Mouse (Mus musculus): ENCODE results near the gene Fhdc1.

Gene Fhdc1

DNA sequence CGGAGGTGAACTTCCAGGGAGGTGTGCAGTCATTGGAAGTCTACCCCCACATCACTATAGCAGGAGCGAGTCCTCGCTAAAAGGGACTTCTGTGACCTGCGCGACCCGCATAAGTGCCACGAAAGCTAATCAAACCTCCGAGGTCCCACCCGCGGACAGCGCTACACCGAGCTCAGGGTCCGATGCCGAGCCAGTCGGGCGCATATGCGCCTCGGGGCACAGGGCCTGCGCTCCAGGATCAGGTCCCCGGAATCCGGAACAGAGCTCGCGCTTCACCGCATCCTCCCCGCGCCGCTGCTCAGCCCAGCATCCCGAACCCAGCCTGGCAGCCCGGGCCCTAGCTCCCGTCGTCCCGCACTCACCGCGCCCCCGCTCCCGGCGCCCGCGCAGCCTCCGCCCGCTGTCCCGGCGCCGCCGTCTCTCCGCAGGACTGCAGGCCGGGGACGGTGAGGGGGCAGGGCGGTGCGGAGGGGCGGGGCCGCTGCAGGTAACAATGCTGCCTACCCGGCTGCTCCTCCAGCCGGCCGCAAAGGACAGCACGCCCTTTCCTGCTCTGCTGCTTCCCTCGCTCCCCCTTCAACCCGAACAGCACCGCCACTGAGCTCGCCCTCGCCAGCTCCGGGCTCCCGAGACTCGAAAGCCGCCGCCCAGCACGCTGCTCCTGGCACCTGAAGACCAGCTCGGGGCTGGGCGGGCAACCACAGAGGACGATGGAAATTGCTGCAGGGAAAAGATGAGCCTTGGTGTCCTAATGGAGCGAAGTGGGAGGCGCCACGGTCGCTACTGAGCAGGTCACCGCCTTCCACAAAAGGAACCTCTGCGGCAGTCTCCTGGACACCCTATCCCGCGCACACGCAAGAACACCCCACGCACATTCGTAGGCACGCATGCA, at the start of gene Fhdc1:
Gene Fhdc1, minus strand, starts transcription at position 424 of the 892 bp plus-strand sequence.
- in situ Hi-C loops (cut with MboI; ENCODE audit: low pct_unique_long_range_greater_than_20kb in 1 of 2, low sequenced_read_pairs in 2 of 2, unreplicated experiment in 1 of 2) = no loop called here

DNA sequence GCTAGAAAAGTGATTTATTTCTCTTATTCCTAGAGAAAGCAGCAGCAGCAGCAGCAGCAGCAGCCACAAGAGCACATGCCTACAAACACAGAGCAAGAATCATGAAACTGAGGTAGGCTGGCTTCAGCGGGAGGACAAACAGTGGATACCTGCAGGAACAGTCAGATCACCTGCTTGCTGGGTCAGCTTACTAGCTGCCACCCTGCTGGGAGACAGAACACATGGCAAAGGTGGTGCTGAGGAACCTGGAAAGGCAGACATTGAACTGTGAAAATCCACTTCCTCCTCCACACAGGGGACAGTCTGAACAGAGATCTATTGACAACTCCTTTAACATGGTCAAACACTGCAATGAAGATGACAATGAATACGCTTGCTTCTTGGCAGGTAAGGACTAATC, 48.8 kb upstream of the Fhdc1 start:
- in situ Hi-C loops (cut with MboI; ENCODE audit: low pct_unique_long_range_greater_than_20kb in 1 of 2, low sequenced_read_pairs in 2 of 2, unreplicated experiment in 1 of 2) = loop anchor here in 1 of 2 experiments (25.0 kb wide), 1 partner anchor 342 kb away; no protein-coding TSS in a partner anchor

DNA sequence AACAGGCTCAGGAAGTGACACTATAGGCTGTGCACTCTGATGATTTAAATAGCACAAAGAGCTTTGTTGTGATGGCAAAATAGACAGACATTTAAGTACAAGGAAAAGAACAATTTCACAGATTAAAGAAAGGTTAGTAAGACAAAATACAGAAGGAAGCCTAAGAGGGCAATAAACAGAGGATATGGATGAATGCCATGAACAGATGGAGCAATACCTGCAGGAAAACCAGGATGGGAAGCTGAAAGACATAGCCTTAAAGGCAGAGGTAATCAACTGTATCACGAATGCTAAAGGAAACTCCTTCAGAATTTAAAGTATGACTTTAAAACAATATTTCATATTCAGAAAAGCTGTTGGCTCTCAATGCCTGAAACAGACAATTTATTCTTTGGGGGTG, 44.7 kb upstream of the Fhdc1 start:
- in situ Hi-C loops (cut with MboI; ENCODE audit: low pct_unique_long_range_greater_than_20kb in 1 of 2, low sequenced_read_pairs in 2 of 2, unreplicated experiment in 1 of 2) = loop anchor here in 1 of 2 experiments (25.0 kb wide), 1 partner anchor 338 kb away; no protein-coding TSS in a partner anchor

DNA sequence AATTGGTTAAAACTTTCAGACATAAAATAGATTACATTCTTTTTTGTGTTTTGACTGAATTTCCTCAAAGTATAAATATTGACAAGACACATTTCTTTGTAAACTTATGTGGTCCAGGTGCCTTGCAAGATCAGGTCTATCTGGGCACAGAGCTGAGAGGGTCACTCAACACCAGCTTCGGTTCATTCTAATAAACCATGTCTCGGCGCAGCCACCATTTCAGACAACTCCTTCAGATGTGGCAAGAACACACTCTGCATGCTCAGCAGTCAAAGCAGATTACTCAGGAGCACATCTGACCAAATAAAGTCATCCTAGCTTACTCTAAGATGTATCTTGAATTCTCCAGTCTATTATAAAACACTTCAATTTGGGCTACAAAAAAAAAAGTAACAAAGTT, 35.9 kb upstream of the Fhdc1 start:
- in situ Hi-C loops (cut with MboI; ENCODE audit: low pct_unique_long_range_greater_than_20kb in 1 of 2, low sequenced_read_pairs in 2 of 2, unreplicated experiment in 1 of 2) = no loop called here

DNA sequence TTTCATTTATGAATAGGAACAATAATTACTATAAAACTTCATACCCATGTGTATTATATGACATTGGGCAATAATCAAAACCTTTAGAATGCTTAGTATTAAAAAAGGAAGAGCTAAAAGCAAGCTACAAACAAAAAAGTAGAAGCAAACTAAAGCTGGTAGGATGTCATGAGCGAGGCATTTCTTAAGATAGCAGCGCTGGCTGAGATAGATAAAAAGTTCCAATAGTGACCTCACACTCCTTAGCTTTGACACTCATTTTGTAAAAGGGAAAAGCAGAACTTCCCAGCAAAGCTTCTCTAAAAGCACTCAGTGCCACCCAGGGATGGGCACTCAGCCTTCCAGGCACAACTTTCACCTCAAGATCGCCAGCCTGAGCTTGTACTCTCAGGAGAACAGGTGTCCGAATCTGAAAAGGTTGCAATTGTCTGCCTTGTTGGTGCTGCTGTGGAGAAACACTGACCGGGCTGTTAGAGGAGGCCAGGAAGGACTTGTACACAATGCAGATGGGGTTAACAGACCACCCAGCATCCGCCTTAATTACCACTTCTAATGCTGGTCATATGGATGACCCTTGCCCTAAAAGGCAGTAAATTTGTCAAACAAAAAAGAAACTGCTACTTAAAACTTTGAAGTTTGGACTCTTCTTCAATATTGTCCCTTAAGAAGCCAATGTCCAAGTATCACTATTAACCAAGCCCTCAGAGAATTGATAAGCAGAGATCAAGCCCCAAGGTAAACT, 32.7 kb upstream of the Fhdc1 start:
- in situ Hi-C loops (cut with MboI; ENCODE audit: low pct_unique_long_range_greater_than_20kb in 1 of 2, low sequenced_read_pairs in 2 of 2, unreplicated experiment in 1 of 2) = no loop called here

DNA sequence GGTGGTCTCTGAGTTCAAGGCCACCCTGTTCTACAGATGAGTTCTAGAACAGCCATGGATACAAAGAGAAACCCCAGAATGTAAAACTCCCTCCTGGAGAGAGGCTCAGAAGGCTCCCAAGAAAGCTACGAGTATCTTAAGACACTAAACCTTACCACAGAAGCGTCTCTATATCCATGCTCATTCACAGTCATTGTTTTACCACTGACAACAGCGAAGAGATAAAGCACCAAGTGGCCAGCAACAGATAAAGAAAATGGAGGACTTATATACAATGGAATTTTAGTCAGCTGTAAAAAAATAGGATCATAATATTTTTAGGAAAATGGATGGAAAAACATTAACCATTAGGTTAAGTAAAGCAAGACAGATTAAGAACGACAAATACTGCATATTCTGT, 25.0 kb upstream of the Fhdc1 start:
- in situ Hi-C loops (cut with MboI; ENCODE audit: low pct_unique_long_range_greater_than_20kb in 1 of 2, low sequenced_read_pairs in 2 of 2, unreplicated experiment in 1 of 2) = no loop called here

DNA sequence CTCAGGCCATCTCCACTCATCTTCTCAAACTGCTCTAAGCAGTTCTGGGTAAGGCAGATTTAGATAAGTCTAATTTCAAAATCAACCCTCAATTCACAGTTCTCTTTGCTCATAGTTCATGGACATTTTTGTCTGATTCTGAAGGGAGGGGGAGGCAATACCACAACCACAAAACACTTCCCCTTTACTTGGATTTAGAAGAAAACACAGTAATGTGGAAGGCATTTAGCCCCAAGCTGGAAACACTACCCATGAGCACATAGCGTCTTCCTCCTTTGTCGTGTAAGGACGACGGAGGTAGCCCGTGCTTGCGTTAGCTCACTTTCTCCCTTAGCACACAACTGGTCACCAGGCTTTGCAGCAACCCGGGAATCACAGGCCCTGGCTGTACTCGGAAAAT, 24.1 kb upstream of the Fhdc1 start:
- in situ Hi-C loops (cut with MboI; ENCODE audit: low pct_unique_long_range_greater_than_20kb in 1 of 2, low sequenced_read_pairs in 2 of 2, unreplicated experiment in 1 of 2) = no loop called here

DNA sequence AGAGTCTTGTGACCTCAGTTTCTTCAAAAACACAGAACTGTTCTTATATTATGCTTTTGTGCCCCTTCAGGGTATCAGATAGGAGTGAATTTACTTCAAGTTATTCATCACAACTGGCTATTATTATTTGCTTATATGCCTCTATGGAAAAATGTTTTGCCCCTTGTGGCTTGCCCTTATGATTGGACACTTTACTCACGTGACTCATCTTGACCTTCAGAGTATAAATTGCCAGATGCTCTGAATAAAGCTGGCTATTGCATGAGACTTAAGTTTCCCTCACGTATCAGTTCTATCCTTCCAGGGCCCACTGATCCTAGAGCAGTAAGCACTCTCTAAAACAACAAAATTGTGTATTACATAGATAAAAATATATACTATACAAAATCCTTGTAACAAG, 21.9 kb upstream of the Fhdc1 start:
- in situ Hi-C loops (cut with MboI; ENCODE audit: low pct_unique_long_range_greater_than_20kb in 1 of 2, low sequenced_read_pairs in 2 of 2, unreplicated experiment in 1 of 2) = no loop called here

DNA sequence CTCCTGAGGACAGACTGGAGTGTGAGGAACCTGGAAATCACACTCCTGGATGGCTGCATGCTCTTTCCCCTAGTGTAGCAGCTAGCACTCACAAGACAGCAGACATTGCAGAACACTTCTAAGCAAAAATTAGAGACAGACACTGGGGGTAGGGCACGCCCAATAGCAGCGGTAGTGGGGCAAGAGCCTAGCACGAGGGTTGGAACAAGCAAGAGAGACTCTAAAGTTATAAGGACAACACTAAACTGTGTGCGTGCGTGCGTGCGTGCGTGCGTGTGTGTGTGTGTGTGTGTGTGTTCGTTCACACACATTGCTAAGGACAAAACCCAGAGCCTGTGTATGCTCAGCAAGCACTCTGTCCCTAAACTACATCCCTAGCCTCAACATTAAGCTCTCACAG, 20.3 kb upstream of the Fhdc1 start:
- in situ Hi-C loops (cut with MboI; ENCODE audit: low pct_unique_long_range_greater_than_20kb in 1 of 2, low sequenced_read_pairs in 2 of 2, unreplicated experiment in 1 of 2) = no loop called here

DNA sequence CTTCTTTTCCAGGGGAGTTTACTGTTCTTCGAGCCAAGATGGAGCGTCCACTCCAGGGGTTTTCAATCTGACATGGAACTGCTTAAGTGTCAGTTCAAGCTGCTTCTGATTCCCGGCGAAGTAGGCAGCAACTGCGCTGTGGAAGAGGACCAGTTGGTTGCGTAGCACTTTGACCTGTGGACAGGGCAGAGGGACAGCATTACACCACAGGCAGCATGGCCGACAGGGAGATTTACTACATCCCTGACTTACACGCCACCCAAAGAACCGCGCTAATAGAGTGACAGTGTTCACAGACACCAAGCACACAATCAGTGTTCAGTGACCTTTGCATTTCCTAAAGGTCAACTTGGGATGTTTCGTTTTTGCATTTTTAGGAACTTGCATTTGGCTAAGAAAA, 17.5 kb upstream of the Fhdc1 start:
- in situ Hi-C loops (cut with MboI; ENCODE audit: low pct_unique_long_range_greater_than_20kb in 1 of 2, low sequenced_read_pairs in 2 of 2, unreplicated experiment in 1 of 2) = no loop called here

DNA sequence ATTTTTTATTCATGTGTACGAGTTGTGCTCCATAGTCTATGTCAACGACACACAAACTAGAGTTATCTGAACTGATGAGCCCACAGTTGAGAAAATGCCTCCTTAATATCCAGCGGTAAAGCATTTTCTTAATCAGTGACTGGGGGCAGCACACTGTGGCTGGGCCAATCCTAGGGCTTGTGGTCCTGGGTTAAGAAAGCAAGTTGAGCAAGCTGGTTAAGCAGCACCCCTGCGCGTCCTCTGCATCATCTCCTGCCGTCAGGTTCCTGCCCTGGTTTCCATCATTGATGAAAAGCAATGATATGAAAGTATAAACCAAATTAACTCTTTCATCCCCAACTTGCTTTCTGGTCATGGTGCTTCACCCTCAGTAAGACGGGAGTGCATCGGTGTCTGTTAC, 12.4 kb upstream of the Fhdc1 start:
- in situ Hi-C loops (cut with MboI; ENCODE audit: low pct_unique_long_range_greater_than_20kb in 1 of 2, low sequenced_read_pairs in 2 of 2, unreplicated experiment in 1 of 2) = no loop called here

DNA sequence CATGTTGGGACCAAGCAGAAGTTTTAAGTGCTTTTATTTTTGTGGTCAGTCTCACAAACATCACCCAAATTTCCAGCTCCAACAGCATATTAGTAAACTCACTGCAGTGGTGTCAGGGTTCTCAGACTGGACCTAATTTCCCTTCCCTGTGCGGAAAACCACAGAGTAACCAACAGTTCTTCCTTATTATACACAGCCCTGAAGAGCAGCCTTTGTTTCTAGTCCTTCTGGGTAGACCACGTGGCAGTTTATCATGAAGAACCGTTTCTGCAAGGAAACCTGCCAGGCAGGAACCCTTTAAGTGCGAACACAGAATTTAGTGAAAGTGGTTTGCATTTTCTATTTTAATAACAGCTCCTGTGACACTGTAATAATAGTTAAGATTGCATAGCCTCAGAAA, 11.9 kb upstream of the Fhdc1 start:
- in situ Hi-C loops (cut with MboI; ENCODE audit: low pct_unique_long_range_greater_than_20kb in 1 of 2, low sequenced_read_pairs in 2 of 2, unreplicated experiment in 1 of 2) = no loop called here

DNA sequence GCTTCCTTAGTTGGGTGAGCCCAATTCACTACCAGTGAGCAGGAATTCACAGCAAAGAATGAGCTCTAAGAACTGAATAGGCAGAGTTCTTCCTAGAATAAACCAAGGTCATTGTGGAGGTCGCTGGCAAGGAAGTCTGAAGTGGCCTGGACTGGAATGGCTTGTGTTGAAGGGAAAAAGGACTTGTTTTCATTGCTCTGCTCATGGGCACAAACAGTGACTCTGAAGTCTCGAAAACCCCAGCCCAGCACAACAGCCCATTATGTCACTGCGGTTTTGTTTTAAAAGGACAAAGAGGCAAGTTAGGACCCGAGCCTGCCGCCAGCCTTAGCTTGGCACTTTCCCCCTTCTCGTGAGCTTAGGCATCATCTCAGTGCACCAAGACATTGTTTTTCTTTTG, 8.5 kb upstream of the Fhdc1 start:
- in situ Hi-C loops (cut with MboI; ENCODE audit: low pct_unique_long_range_greater_than_20kb in 1 of 2, low sequenced_read_pairs in 2 of 2, unreplicated experiment in 1 of 2) = no loop called here

DNA sequence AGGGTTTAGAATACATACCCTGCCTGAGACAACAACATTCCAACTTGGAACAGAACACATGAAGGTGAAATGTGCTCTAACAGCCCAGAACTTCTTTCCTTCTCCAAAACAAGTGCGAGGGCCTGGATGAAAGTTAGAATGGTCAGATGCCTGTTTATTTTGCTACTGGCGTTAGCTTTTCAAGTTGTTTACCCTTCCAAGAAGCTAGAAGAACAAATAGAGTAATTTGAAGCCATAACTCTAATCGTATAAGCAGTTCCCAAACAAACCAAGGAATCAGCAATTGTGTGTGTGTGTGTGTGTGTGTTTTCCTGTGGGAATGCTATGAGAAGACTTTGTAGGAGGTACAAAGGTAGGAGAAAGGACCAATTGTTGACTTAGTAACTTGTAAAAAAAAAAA, 4.7 kb upstream of the Fhdc1 start:
- in situ Hi-C loops (cut with MboI; ENCODE audit: low pct_unique_long_range_greater_than_20kb in 1 of 2, low sequenced_read_pairs in 2 of 2, unreplicated experiment in 1 of 2) = no loop called here

DNA sequence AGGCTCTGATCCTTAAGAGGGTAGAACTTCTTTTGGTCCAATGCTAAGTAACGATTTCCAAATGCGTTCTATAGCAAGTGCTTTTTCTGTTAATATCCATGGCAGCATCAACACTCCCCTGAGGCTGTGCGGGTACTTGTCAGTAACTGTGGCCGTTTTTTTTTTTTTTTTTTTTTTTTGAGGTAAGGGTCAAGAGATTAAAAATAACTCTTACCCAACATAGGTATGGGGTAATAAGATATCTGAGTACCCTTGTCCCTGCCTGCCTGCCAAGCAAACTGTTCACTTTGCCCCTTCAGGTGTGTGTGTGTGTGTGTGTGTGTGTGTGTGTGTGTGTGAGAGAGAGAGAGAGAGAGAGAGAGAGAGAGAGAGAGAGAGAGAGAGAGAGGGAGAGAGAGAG, 4.1 kb upstream of the Fhdc1 start:
- in situ Hi-C loops (cut with MboI; ENCODE audit: low pct_unique_long_range_greater_than_20kb in 1 of 2, low sequenced_read_pairs in 2 of 2, unreplicated experiment in 1 of 2) = no loop called here

DNA sequence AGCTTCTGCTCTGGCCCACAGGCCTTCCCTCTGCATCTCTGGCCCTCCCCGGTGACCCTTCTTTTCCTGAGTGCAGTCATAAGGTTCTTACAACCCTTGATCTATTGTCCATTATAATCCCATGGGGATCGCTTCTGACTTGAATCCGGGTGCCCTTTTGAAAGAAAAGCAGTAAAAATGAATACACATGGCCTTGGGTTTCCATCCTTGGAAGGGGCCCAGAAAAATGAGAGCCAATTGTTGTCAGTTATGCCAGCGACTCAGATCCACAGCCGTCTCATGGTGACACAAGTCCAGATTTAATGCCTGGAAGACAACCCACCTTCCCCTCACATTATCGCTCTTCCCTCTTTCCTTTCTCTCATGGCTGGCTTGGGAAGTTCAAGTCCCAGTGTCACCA, 1.9 kb upstream of the Fhdc1 start:
- in situ Hi-C loops (cut with MboI; ENCODE audit: low pct_unique_long_range_greater_than_20kb in 1 of 2, low sequenced_read_pairs in 2 of 2, unreplicated experiment in 1 of 2) = no loop called here

DNA sequence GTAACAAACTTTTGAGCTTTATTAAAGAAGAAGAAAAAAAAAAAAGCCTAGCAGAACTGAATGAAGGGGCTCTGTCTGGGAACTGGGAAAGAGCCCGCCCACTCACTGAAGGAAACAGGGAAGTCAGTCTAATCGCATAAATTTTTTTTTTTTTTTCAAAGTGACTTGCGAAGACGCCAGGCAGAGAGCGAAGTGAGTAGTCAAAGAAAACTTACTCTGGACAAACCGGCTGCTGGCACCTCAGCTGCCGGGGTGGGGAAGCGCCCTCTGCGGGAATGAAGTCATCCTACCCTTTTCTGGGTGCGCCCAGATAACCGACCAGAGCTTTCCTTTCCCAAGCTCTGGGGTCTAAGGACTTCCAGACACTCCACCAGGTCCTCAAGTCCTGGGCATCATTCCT, 875 bp upstream of the Fhdc1 start:
- in situ Hi-C loops (cut with MboI; ENCODE audit: low pct_unique_long_range_greater_than_20kb in 1 of 2, low sequenced_read_pairs in 2 of 2, unreplicated experiment in 1 of 2) = no loop called here

DNA sequence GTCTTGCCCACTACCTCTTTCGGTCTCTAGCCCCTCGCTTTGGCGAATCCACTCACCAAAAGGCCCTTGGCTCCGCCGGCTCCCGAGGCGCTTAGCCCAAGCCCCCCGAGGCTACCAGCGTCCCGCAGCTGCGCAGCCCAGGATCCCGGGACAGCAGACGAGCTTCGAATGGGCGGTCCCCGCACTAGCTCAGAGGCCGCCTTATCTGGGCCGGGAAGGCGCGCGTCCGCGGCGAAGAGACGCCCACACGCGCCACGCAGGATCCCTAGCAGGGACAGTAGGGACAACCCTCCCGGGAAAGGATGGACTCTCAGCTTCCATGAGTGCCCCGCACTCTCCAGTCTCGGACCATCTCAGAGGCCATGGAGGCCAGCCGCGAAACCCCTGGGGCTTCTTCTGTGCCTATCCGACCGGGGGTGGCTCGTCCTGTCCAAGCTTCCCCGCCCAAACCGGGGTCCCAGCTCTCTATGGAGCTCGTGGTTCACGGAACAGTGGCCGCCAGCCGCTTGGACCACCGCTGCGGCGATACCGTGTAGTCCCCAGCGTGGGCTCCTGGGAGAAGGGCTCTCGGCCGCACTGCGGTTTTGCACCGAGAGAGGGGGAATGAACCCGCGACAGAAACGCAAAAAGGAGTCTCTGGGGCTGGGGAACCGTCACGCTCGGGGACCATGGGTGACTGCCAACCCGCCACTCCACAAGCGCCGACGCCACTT, 780 bp downstream of the Fhdc1 start:
- in situ Hi-C loops (cut with MboI; ENCODE audit: low pct_unique_long_range_greater_than_20kb in 1 of 2, low sequenced_read_pairs in 2 of 2, unreplicated experiment in 1 of 2) = loop anchor here in 1 of 2 experiments (10.0 kb wide), 1 partner anchor 125 kb away; no protein-coding TSS in a partner anchor

DNA sequence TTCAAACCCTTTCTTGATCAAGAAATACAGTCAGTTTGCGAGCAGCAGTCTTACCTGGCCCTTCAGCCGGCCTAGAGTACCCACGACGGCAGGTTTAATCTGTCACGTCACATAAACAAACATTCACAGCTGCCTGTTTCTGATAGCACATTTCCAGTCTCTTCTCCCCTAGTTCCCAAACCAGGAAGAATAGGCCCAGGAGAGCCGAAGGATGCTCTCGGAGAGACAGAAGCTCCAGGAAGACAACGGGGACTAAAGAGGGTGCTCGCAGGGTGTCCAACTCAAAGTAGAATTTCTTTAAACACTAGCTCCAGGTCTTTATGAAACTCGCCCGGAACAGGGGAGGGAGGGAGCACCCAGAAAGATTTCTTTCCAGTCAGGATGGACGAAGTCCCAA, 1.3 kb downstream of the Fhdc1 start:
- in situ Hi-C loops (cut with MboI; ENCODE audit: low pct_unique_long_range_greater_than_20kb in 1 of 2, low sequenced_read_pairs in 2 of 2, unreplicated experiment in 1 of 2) = loop anchor here in 1 of 2 experiments (10.0 kb wide), 1 partner anchor 124 kb away; no protein-coding TSS in a partner anchor

Data from mouse embryonic stem cell (cell line).